Mouse (Mus musculus) lung, postnatal 0 days (tissue): ENCODE measurements at regions not wholly inside any gene's neighbourhood (a gene's known extent, or its start where the extent isn't known, plus 50 kb on each side); places are given as distances from the start of the nearest gene placed in this dataset.

Experiments used
- ATAC-seq: fragments of 200-750 bp; cut with Nextera tagmentation; 2 replicates; pipeline ENCODE4 v1.8.0; 2017; ENCODE audit warnings: moderate library complexity
- DNase-seq: peaks from one replicate; pipeline ENCODE4 v3.0.0-alpha.2; 2016; ENCODE audit warnings: low spot score
- H3K27ac ChIP-seq: fragments of 300-500 bp; sonication (generic); 2 replicates; pipeline ENCODE4 v1.5.1; 2014; ENCODE audit warnings: antibody characterized with exemption, mild to moderate bottlenecking, low read length, mixed read lengths
- H3K27me3 ChIP-seq: fragments of 300-500 bp; sonication (generic); replicated peaks from 2 replicates; pipeline ENCODE4 v1.6.1; 2014; ENCODE audit warnings: low read length, mixed read lengths; ENCODE audit not compliant: insufficient read depth
- H3K36me3 ChIP-seq: fragments of 300-500 bp; sonication (generic); 2 replicates; pipeline ENCODE4 v1.6.1; 2014; ENCODE audit warnings: low read length, mixed read lengths; ENCODE audit not compliant: insufficient read depth
- H3K4me1 ChIP-seq: fragments of 300-500 bp; sonication (generic); 2 replicates; pipeline ENCODE4 v1.6.1; 2014; ENCODE audit warnings: antibody characterized with exemption, low read depth, low read length, mixed read lengths; ENCODE audit not compliant: insufficient read depth
- H3K4me2 ChIP-seq: fragments of 300-500 bp; sonication (generic); replicated peaks from 2 replicates; pipeline ENCODE4 v1.6.1; 2014; ENCODE audit warnings: low read depth, mild to moderate bottlenecking, low read length, moderate library complexity, mixed read lengths
- H3K4me3 ChIP-seq: fragments of 300-500 bp; sonication (generic); 2 replicates; pipeline ENCODE4 v1.5.1; 2014; ENCODE audit warnings: low read depth, low read length
- H3K9ac ChIP-seq: fragments of 300-500 bp; sonication (generic); replicated peaks from 2 replicates; pipeline ENCODE4 v1.6.1; 2014; ENCODE audit warnings: low read depth, mild to moderate bottlenecking
- H3K9me3 ChIP-seq: fragments of 300-500 bp; sonication (generic); 2 replicates; pipeline ENCODE4 v1.6.1; 2016; ENCODE audit warnings: low read length, mixed read lengths
- CTCF ChIP-seq: IDR thresholded peaks from 2 replicates; pipeline ENCODE4 v1.5.1; 2016; ENCODE audit warnings: antibody characterized with exemption, mild to moderate bottlenecking
- EP300 ChIP-seq: IDR thresholded peaks from 2 replicates; pipeline ENCODE4 v1.6.1; 2016; ENCODE audit warnings: antibody characterized with exemption, mild to moderate bottlenecking, control low read depth
- WGBS: fragments of 180-500 bp; shearing (Covaris S2); extraction: QIAGEN DNeasy Blood & Tissue Kit; methylation state at CpG from one replicate; pipeline ENCODE4 v1.1.7; 2014; 5-methylcytosine and 5-hydroxymethylcytosine counted together

DNA sequence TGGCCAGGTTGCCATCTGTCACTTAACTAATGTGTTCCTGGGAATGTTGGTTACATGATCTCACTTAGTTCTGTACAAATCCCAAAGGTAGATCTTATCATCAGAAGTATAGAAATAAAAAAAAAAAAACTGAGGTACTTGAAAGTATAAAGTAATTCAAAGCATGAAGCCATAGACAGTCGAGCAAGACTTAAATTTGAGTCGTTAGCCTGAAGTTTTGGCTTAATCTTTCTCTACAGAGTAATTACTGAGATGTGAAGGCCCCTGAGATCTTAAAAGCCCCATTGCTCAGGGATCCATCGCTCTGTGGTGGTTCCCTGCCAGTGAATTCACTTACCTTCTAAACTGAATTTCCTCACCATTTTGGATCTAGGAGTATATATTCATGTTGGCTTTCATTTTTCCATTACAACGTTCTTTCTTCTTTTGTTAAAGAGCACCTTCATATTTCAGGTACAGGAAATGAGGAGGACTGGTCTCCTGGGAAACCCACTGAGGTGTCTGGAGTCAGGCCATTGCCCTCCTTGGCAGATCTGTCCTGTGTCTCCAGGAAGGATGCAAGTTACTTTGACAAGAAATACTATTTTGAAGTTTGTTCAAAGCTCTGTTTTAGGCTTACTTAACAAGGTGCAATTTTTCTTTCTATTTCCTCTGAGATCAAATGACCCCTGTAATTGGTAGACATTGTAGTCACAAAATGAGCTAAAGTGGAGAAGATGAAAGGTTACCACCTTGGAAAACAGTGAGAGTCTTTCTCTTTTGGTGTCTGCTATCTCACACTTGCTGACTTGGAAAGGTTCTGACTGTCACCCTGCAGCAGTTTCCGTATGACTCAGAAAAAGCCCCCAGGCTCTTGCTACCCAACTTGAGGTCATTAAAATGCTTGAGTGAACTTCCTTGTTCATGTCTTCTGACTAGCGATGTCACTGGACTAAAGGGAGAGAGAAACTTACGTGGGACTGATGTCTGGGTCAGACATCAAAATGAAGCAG, 180.5 kb upstream of the Zc3h12c start:
- Histone ChIP-seq H3K9ac (no peak overlapping the region), H3K4me2 (no peak overlapping the region), H3K4me1 (no peaks in the 10 kb centered on the region), H3K4me3 (no peak overlapping the region), H3K36me3 (no peaks in the 10 kb centered on the region), H3K9me3 (no peaks in the 10 kb centered on the region), H3K27ac (no peak overlapping the region), H3K27me3 (no peaks in the 10 kb centered on the region)
- ATAC-seq (no peak), DNase-seq (no peak)
- 78% methylated on average over 7 of the region's 7 CpGs for WGBS
- no peak for TF ChIP-seq CTCF
- TF ChIP-seq EP300 = no peak

DNA sequence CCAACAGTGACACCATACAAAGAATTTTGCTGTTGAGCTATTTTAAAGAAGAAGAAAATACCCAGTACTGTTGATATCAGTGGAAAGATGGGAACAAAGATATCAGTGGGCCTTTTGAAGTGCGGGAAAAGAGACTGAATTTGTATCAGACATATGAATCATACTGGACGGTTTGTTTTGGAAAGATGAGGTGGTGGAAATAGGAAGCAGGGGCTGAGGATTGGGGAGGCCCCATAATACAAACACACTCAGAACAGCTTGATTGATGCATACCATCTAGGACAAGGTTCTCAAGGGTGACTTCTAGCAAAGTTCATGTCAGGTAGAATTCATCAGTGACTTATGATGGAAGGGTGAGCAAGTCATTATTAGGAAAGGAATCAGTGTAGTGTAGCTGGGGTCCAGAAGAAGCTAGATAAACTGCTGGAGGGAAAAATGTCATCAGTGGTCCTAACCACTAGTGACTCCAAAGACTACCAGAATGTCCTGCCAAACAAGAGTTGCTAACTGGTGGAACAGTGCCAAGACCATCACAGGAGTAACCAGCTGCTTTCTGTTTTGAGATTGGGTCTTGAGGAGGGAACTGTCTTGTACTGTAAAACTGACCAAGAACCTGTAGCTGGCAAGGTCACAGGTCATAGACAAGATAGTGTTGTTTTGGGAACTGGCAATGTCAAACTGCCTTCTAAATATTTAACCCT, 176.0 kb upstream of the Zc3h12c start:
- H3K27me3 ChIP-seq = no peaks in the 10 kb centered on the region
- ATAC-seq (peak; percentile 21; the same call in 1 of the 2 replicates), DNase-seq (peak; percentile 58)
- H3K9me3 ChIP-seq = no peaks in the 10 kb centered on the region
- H3K4me2 ChIP-seq = no peak overlapping the region
- H3K36me3 ChIP-seq = no peaks in the 10 kb centered on the region
- 32% methylated on average over 2 of the region's 2 CpGs for WGBS
- no peak overlapping the region for H3K9ac ChIP-seq
- no peak overlapping the region for H3K27ac ChIP-seq
- H3K4me3 ChIP-seq = no peak overlapping the region
- H3K4me1 ChIP-seq = no peaks in the 10 kb centered on the region
- TF ChIP-seq CTCF (no peak), EP300 (no peak)

DNA sequence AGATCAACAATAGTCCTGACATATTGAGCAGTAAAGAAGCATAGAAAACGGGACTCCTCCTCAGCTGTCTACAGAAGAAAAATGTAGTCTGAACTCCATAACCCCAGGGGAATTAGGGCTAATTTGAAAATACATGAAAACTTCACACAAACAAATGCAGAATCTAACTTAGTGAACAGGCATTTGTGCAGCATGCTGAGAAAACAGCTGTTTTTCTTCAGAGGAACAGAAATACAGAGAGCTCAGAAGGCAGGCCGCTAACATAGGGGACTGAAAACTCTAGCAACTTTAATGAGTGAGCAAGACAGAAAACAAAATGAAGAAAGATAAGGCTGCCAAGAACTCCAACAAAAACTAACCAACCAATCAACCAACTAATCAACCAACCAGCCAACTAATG, 172.7 kb upstream of the Zc3h12c start:
- Histone ChIP-seq H3K4me1 (no peaks in the 10 kb centered on the region), H3K27me3 (no peaks in the 10 kb centered on the region), H3K4me2 (no peak overlapping the region), H3K36me3 (no peaks in the 10 kb centered on the region), H3K9me3 (no peaks in the 10 kb centered on the region), H3K27ac (no peak overlapping the region), H3K9ac (no peak overlapping the region), H3K4me3 (no peak overlapping the region)
- no peak for ATAC-seq
- no peak for TF ChIP-seq EP300
- TF ChIP-seq CTCF = no peak
- 61% methylated on average over 2 of the region's 2 CpGs for WGBS
- DNase-seq = no peak

DNA sequence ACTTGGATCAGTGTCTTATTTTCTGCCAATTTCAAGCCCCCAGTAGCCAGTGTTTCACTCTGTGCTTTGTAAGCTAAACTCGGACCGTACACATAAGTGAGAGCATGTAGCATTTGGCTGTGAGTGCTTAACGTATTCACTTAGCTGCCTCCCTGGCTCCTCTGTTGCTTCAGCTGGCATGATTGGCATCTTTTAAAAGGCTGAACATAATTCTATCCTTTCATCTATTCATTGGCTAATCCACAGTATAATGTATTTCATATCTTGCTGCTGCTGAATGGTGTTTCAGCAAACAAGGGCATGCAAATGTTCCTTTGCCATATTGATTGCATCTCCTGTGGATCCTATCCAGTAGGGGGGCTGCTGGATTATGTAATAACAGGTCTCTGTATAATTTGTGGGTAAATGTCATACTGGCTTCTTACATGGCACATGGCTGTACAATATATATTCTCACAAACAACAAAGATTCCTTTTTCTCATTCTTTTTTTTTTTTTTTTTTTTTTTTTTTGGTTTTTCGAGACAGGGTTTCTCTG, 169.5 kb upstream of the Zc3h12c start:
- 68% methylated on average over 3 of the region's 4 CpGs for WGBS
- no peaks in the 10 kb centered on the region for H3K4me1 ChIP-seq
- H3K4me3 ChIP-seq = no peak overlapping the region
- H3K9me3 ChIP-seq = no peaks in the 10 kb centered on the region
- no peak for ATAC-seq
- H3K36me3 ChIP-seq = no peaks in the 10 kb centered on the region
- no peaks in the 10 kb centered on the region for H3K27me3 ChIP-seq
- no peak overlapping the region for H3K27ac ChIP-seq
- no peak for DNase-seq
- no peak overlapping the region for H3K9ac ChIP-seq
- TF ChIP-seq EP300 (no peak), CTCF (no peak)
- H3K4me2 ChIP-seq = no peak overlapping the region

DNA sequence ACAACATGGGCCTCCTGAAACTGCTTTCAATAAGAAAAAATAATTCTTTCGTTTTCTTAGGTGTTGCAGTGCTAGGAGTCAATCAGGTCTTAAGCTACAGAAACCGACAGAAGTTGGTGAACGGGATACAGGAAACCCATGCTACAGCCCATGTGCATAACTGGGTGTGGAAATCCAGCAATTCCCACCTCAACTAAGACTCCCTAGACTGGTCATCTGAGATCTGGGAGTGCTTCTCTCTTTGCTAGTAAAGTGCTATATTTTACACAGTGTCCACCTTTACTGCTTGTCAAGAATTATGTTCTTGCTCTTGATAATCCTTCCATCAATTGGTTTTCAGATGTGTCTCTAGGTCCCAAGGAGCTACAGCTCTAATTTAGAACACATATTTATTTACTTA, 166.4 kb upstream of the Zc3h12c start:
- no peak for DNase-seq
- H3K36me3 ChIP-seq = no peaks in the 10 kb centered on the region
- H3K4me3 ChIP-seq = no peak overlapping the region
- H3K4me2 ChIP-seq = no peak overlapping the region
- no peaks in the 10 kb centered on the region for H3K27me3 ChIP-seq
- no peak for ATAC-seq
- WGBS = 81% methylated on average over 3 of the region's 3 CpGs
- TF ChIP-seq CTCF (no peak), EP300 (no peak)
- H3K27ac ChIP-seq = no peak overlapping the region
- H3K9ac ChIP-seq = no peak overlapping the region
- H3K9me3 ChIP-seq = no peaks in the 10 kb centered on the region
- H3K4me1 ChIP-seq = no peaks in the 10 kb centered on the region

DNA sequence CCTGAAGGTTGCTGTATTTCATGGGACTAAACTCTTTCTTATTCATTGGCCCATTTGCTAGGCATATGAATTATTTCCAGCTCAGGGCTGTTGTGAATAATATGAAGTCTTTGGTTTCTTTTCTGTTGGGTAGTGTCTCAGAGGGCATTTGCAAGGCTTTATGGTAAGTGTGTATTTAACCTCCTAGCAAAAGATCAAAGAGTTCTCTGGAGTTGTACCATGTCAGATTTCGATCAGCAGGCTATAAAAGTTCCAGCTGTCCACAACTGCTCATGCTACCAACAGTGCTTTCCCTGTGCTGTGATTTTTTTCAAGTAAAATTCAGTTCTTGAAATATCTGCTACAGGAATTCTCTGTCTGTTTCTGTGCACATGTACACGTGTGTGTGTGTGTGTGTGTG, 165.5 kb upstream of the Zc3h12c start:
- Histone ChIP-seq H3K27me3 (no peaks in the 10 kb centered on the region), H3K36me3 (no peaks in the 10 kb centered on the region), H3K4me1 (no peaks in the 10 kb centered on the region), H3K4me2 (no peak overlapping the region), H3K27ac (no peak overlapping the region), H3K9ac (no peak overlapping the region), H3K9me3 (no peaks in the 10 kb centered on the region), H3K4me3 (no peak overlapping the region)
- ATAC-seq (no peak), DNase-seq (no peak)
- no peak for TF ChIP-seq EP300
- TF ChIP-seq CTCF = no peak
- WGBS = 27% methylated on average over 2 of the region's 2 CpGs
